Mouse (Mus musculus) liver, embryonic 14 days (tissue): Measurements from ENCODE around the gene Thap7. TPM values are rescaled to one million over a fixed set of nuclear protein-coding genes. Genes with fewer than 3 reads are reported as not detected.

ENCODE experiments used
- polyA plus RNA-seq: library from polyadenylated mRNA; depleted of rRNA; stranded (reverse); fragments of >200 nt; gene quantifications from 2 replicates; pipeline ENCODE4 v1.2.3, GENCODE M21; 2012; rRNA removed

Gene Thap7
- 18.2 and 20.8 TPM in 2 replicates for polyA plus RNA-seq

DNA sequence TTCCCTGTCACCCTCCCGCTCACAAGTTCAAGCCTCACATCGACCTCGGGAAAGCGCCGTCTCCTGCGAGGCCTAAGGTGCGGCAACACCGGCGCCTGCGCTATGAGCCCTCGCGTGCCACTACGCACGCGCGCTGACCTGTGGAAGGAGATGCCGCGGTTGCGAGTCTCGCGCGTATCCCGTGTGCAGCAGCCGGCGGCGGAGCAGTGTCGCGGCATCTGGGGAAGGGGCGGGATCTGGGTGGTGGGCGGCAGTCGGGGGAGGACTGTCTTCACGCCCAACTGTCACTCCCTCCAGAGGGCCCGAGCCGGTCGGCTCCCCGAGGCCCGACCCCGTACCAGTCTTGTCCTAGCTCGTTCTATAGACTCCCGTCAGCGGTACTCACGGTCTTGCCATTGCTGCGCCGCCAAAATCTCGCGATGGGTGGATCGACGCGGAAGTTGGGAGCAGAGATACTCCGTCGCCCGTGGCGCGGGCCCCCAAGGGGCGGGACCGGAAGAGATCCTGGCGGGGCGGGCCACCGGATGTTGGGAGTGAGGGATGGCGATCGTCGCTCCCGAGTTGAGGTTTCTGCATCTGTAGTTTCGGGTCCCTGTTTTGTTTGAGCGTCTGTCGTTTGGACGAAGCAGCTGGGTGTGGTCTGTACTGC lies at the start of gene Thap7:
Thap7 (minus strand) TSS at position 497 of the 649 bp plus-strand sequence.

GRCm38 (mm10) chr16:17561751-17562208 lies 30.8 kb upstream of the Thap7 start, which contains the start of gene P2rx6:
TSS of gene P2rx6 (plus strand) at chr16:17561885.

GRCm38 (mm10) chr16:17561128-17561750 lies 30.3 kb upstream of the Thap7 start, which contains the start of gene Lrrc74b:
TSS of gene Lrrc74b (minus strand) at chr16:17561247.

DNA sequence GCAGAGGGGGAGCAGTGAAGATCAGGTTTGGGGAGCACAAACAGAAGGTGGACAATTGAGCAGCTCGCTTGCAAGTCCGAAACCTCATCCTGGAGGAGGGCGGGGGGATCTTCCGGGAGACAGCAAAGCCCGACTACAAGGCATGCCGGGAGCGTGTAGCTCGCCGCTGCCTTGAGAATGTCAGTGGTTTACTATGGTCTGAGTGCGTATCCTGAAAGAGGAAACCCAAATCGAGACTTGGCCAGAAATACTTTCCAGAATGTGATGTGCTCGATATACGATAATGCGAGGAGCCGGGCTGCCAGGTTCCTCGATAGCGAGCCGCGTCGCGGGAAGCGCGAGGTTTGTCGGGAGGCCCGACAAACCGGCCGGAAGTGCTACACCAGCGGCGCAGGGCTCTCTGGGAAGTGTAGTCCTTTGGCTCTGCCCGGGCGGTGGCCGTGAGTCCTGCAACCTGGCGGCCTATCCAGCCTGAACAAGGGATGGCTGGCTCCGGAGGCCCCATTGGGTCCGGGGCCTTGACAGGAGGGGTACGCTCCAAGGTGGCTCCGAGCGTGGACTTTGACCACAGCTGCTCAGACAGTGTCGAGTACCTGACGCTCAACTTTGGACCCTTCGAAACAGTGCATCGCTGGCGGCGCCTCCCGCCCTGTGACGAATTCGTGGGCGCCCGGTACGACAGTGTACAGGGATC lies 22.2 kb downstream of the Thap7 start, which contains the start of gene Lztr1:
Lztr1 (plus strand) TSS at position 143 of the 694 bp plus-strand sequence.

DNA sequence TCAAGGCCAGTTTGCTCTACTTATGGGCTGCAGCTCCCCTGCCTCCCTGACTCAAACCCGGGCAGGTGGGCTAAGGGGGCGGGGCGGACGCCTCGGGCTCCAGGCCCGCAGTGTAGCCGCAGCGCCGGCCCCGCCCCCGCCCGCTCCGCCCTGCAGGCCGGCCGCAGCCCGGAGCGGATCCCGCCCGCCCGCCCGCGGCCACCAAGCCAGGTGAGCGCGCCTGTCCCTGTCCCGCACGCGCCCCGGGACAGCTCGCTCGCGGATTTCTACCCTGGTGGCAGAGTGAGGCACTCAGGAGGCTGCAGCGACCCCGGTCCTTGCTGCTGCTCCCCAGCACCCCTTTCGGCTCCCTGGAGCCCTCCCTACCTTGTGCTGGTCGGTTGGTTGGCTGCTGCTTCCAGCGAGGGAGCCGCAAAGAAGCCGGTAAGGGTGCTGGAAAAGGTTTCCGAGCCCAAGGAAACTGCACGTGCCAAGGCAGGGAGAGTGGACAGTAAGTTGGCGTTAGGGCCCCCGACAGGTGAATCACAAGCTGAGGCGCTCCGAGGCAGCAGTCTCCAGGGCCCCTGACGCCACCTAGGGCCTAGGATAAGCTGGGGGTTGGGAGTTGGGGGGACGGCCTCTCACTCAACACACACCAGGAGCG lies 41.3 kb downstream of the Thap7 start, which contains the start of gene Aifm3:
Aifm3 (plus strand) TSS at position 143 of the 643 bp plus-strand sequence.

Other genes with a start within 250 kb of the Thap7 start
- gene Serpind1, start 199.8 kb downstream of the Thap7 start, polyA plus RNA-seq, result 102 and 121 TPM in 2 replicates
- gene Snap29, start 125.2 kb downstream of the Thap7 start, polyA plus RNA-seq, result 4.0 and 5.1 TPM in 2 replicates
- gene Pi4ka, start 124.8 kb downstream of the Thap7 start, polyA plus RNA-seq, result 17.6 and 18.6 TPM in 2 replicates
- 7.6 and 9.3 TPM in 2 replicates for gene Crkl, start 79.1 kb downstream of the Thap7 start, polyA plus RNA-seq
- 1.1 and 1.2 TPM in 2 replicates for gene Aifm3, start 41.5 kb downstream of the Thap7 start, polyA plus RNA-seq
- 27.5 and 30.4 TPM in 2 replicates for gene Lztr1, start 22.4 kb downstream of the Thap7 start, polyA plus RNA-seq
- 0.05 TPM in 1 of 2 replicates, not detected in the other for gene Lrrc74b, start 30.1 kb upstream of the Thap7 start, polyA plus RNA-seq
- gene P2rx6, start 30.7 kb upstream of the Thap7 start, polyA plus RNA-seq, result 0.05 and 0.06 TPM in 2 replicates
- gene Slc7a4, start 52.1 kb upstream of the Thap7 start, polyA plus RNA-seq, result 0.93 and 1.2 TPM in 2 replicates
- gene Smpd4, start 88.2 kb upstream of the Thap7 start, polyA plus RNA-seq, result 25.6 and 30.4 TPM in 2 replicates
- gene Ccdc74a, start 115.3 kb upstream of the Thap7 start, polyA plus RNA-seq, result 1.7 and 2.2 TPM in 2 replicates
- 15.1 and 18.3 TPM in 2 replicates for gene Med15, start 201.8 kb upstream of the Thap7 start, polyA plus RNA-seq
- 11.3 and 11.4 TPM in 2 replicates for gene Klhl22, start 228.5 kb upstream of the Thap7 start, polyA plus RNA-seq